Mouse (Mus musculus) embryonic fibroblast, embryonic 13.5 days (primary cell): Measurements from ENCODE around the gene Hoxb6.

Source experiments
- CTCF ChIP-seq: IDR thresholded peaks from 2 replicates; pipeline ENCODE4 v1.5.1; 2011; ENCODE audit warnings: mild to moderate bottlenecking, control low read depth, low read length, moderate library complexity, borderline replicate concordance; ENCODE audit not compliant: insufficient read depth
- POLR2A ChIP-seq: IDR thresholded peaks from 2 replicates; pipeline ENCODE4 v1.6.1; 2011; ENCODE audit warnings: low read depth, mild to moderate bottlenecking, control low read depth, low read length, moderate library complexity

DNA sequence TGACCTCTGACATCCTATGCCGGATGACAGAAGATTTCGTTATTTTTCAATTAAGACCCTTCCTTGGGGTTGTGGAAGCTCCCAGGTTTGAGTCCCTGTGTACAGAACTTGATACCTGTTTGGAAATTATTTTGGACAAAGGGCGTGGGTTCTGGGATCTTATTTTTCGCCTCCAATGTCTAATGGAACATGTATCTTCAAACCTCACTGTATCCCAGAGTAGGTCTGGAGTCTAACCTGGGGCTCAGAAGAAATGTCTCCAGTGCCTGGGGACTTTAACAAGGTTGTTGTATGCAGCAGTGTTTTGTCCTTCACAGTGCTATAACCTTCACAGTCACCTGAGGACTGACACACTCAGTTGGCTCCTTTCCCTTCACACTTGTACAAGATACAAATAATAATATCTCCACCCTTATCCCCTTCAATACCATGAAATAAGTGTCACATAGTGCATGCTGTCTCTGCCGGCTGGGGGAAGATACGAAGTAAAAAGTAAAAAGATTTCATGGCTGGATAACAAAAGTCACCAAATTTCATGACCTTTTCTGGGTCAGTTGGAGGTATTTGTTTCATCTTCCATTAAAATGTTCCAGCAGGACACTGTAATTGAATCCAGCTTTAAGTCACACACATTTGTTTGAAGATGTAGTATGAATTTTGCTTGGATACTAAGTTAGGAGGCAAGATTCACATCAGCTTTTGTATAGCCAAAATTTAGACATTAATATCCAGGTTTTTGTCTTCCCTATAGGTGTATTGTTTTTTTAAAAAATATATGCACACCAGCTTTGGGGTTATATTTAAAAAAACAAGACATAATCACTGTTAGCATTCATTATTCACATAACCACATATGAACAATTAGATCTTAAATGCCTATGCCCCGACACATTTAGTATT, 25.0 kb upstream of the Hoxb6 start:
- TF ChIP-seq CTCF (no peak), POLR2A (no peak)
